Mouse (Mus musculus) right cerebral cortex, adult 18-20 months (tissue): ENCODE data around the gene Grip1.
"Not testable (repeated sequence)": the region's sequence is repeated elsewhere in the genome, so short reads cannot be mapped to it uniquely, and the experiment has no call there.

Source experiments
- DNase-seq: peaks from one replicate; pipeline ENCODE4 v3.0.0; 2022; ENCODE audit warnings: mixed read lengths

Grip1 gene

DNA sequence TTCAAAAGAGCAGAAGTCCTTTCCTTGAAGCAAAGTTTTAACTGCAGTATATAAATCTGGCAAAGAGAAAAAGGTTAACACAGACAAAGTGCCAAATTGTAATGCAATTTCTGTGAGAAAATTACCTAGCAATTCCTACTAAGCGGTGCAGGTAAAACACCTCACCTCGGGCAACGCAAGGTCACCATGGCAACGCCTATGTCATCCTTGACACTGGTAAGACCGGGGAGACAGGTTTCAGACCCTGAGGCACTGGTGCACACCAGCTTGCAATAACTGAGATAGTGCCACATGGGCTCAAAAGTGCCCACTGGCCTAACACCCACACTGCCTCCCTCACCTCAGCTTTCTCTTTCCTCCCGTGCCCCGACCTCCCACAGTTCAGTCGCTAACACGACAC is 641.5 kb downstream of the Grip1 start:
- DNase-seq, result no peak

DNA sequence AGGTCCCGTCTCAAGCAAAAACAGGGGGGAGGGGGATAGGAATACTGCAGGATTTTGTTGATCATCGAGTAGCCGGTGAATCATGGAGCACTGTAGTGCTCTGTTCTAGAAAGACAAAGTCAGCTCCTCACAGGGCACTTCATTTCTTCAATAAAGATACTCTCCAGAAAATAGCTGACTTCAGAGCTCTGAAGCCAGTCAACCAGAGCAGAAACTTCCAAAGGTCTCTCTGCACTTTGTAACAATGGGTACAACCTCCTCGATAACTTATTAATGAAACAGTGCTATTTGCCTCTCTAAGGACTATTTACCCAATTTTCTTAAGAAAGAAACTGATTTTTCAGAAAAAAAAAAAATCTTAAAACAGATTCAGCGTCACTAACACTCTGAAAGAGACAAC is 642.1 kb downstream of the Grip1 start:
- DNase-seq, result no peak

DNA sequence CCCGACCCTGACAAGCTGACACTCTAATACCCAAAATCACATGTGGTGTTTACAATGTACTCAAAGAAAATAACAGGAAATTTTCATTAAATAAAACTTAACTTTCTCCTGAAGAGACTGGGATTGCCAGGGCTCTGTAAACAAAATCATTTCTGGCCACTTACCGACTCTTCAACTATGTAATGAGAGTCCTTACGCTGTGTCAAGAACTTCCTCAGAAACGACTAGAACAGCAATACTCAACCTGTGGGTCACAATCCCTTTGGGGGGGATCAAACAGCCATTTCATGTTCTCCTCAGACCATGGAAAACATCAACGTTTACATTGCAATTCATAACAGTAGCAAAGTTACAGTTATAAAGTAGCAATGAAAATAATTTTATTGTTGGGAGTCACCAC is 643.9 kb downstream of the Grip1 start:
- DNase-seq, result no peak

DNA sequence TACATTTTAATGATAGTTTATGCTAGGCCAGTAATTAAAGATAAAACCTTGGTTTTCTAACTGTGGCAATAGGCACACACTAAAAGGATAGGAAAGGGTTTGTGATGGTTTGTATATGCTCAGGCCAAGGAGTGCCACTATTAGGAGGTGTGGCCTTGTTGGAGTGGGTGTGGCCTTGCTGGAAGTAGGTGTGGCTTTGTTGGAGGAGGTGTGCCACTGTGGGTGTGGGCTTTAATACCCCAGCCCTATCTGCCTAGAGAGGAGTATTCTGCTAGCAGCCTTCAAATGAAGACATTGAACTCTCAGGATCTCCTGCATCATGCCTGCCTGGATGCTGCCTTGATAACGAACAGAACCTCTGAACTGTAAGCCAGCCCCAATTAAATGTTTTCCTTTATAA is 647.2 kb downstream of the Grip1 start:
- no peak for DNase-seq

DNA sequence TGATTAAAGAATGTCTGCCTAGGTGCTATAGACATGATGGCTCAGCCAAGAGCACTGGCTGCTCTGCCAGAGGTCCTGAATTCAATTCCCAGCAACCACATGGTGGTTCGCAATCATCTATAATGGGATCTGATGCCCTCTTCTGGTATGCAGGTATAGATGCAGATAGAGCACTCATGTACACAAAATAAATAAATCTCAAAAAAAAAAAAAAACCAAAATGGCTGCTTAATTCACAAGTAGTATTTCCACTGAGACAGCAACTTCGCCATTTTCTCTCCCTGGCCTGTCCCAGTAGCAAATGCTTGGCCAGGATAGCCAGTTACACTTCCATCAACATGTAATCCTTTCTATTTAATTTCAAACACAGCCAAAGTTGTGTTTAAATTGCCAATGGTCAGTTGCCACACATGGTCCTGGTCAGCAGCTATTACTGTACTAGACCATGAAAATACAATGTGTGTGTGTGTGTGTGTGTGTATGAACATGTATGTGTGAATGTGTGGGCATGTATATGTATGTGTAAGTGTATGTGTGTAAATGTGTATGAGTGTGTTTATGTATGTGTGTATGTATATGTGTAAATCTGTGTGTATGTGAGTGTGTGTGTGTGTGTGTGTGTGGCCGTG is 658.2 kb downstream of the Grip1 start:
- no peak for DNase-seq

DNA sequence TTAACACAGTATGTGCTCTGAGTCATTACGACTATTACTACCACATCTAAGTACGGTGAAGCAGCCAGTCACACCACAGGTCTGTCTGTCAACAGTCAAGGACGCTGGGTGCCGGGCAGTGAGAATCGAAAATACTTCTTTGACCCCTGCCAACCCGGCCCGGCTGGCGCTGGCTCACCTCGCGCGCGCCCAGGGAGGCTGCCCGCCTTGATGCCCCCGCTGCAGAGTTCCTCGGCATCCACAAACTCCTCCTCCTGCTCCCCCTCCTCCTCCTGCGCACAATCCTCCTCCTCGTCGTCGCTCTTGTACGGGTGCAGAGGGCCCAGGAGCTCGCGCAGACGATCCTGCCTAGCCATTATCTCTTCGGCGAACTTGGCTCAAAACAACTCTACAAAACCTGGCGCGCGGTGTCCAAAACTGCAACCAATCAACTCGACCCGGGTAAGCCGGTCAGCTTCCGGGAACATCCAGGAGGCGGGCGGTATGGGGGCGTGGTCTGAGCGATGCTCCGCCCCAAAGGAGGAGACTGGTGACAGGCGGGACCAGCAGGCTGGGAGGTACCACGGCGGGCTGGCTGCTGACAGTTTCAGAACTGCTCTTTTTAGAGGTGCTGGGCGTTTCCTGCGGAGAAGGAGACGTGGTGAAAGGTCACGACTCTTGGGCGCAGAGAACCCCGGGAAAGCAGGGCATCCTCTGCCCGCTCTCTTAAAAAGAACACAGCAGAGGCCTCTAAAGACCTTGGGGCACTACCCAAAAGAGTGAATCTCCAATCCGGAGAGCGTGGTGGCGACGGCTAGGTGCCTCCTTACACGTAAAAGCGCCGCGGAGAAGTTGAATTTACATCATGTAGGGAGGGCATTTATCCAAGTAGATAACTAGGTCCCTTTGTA is 659.1 kb downstream of the Grip1 start, which contains the start of gene Helb:
Helb (minus strand) TSS at position 481 of the 890 bp plus-strand sequence.
- peak; percentile 95 for DNase-seq

DNA sequence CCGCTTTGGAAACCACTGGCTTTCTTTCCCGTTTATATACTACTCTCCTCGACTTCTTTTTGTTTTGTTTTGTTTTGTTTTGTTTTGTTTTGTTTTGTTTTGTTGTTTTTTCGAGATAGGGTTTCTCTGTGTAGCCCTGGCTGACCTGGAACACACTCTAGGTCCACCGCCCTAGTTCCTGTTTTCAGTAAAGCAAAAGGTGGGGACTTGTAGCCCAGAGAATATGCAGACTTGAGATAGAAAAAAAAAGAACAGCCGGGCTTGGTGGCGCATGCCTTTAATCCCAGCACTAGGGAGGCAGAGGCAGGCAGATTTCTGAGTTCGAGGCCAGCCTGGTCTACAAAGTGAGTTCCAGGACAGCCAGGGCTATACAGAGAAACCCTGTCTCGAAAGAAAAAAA is 659.9 kb downstream of the Grip1 start:
- DNase-seq, result not testable (repeated sequence)

DNA sequence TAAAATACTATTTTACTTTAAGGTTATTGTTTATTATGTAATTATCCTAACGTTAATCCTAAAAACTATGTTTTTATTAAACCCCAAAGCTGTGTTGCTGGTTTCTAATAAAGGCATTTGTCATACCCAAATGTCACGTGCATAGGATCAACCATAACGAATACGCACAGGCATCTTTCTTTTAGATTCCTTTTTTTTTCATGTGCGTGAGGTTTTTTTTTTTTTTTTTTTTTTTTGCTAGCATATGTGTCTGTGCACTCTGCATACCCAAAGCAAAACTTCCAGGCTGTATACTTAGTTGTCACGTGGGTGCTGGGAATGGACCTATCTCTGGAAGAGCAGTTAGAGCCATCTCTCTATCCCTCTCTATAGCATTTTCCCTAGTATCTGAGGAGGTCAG is 660.4 kb downstream of the Grip1 start:
- no peak for DNase-seq

DNA sequence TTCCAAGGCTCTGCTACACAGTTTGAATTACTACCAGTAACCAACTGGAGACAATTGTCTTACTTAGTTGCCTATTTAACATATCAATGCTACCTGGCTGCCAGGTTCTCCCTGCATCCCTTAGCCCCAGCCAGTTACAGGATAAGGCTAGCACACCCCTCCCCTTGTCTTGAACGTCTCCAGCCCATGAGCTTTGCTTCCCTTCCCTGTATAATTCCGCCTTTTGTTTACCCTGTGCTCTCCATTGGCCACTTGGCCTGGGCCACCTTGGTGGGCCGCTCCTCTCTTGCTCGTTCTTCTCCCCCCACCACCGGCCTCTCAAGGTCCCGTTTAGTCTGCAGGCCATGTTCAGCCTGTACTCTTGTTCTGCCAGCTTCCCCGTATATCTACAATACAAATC is 660.9 kb downstream of the Grip1 start:
- DNase-seq, result no peak

DNA sequence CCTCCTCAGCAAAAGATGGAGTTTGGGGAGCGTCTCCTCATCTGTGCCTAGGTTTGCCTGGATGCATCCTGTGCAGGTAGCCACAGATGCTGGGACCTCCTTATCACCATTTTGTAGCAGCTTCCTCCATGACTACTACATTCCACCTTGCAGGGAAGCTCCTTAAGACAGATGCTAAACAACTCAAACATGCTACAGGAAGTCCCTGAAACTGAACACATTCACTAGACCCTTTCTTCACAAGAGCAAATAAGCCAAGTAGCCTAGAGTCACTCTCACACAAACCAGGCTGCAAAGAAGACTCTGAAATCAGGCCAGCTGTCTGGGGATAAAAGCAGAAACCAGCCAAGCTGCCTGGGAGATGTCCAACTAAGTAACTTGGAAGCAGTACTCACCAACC is 661.6 kb downstream of the Grip1 start:
- DNase-seq, result no peak

DNA sequence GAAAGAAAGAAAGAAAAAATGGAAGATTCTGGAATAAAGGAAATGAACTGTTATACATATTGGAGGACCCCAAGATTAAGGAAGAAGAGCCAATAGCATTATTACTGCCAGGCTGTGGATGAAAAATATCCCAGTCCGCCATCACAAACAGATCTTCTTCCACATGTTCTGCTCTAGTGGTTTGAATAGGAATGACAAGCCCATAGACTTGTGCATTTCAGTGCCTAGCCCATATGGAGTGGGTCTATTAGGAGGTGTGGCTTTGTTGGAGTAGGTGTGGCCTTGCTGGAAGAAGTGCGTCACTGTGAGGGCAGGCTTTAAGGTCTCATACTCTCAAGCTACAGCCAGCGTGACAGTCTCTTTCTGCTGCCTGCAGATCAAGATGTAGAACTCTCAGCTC is 670.1 kb downstream of the Grip1 start:
- DNase-seq, result no peak

DNA sequence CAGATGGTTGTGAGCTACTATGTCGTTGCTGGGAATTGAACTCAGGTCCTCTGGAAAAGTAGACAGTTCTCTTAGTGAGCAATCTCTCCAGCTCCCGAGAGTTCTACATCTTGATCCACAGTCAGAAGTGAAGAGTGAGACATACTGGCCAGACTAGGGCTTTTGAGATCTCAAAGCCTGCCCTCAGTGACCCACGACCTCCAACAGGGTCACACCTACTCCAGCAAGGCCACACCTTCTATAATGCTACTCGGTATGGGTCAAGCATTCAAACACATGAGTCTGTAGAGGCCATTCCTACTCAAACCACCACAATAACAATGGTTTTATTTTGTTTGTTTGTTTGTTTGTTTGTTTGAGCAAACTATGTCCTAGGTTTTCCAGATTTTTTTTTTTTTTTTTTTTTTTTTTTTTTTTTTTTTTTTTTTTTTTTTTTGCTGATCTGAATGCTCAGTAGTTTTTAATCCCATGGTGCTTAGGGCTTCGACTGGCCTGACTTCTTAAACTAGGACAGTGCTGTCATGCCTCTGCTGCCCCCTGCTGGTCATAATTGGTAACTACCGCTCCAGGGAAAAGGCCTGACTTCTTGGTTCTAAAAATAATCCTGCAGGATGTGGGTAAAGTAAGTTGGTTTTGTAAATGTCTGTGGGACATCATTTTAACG is 671.3 kb downstream of the Grip1 start:
- DNase-seq, result peak; percentile 81

DNA sequence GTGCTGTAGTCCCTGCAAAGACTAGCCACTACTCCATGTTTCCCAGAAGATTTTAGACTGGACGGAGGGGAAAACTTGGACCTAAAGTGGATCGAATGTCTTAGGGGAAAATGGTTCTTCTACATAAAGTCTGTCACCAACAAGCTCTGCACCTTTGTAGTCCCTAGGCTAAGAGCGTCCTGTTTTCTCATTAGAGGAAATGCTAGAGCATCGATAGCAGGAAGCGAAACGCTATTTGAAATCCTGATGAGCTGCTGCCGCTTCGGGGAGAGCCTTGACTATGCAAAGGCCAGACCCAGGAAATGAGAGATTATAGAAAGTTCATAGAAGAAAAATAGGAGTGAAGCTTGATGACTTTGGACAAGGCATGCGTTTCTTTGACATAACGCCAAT is 671.8 kb downstream of the Grip1 start:
- no peak for DNase-seq

DNA sequence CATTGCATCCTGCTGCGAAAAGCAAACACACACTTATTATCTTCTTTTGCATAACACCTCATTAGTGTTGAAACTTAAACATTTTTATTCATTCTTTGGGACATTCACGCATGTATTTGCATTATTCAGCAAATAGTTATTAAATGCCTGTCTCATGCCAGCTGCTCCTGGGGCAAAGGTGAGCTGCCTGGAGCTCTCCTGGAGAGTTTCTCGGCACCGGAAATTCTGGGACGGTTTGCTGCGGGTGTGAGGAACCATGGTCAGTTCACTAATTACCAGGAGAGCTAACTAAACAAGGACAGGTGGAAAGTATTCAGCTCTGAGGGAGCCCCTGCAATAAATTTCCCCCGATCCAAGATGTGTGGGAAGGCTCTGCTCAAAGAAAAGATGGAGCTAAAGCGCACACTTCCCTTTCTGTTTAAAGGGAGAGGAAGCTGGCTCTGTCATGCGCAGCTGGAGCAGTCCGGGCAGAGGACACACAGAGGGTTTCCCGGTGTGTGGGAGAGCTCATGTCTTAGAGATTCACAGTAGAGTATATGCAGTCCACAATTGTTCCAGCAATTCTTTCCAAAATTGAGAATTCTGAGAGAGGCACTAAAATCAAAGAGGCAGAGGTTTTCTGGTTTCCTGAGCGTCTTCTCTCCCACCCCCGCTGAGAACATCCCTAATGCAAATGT is 675.1 kb downstream of the Grip1 start:
- no peak for DNase-seq

DNA sequence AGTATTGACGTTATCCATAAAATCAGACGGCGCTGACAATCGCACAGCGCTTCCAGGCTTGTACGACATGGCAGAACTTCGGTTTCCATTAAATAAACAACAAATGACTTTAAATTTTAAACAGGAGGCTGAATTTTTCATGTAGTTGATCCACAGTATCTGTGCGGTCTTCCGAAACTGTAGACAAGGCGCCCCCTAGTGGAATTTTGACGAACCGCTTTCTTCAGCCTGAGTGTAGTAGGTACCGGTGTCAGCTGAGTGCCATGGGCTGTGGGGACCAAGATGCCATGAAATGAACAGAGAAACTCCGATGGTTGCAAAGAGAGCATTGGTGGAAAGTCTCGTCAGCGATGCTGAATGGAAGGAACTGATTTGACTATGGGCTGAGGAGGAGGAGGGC is 677.0 kb downstream of the Grip1 start:
- peak; percentile 40 for DNase-seq

DNA sequence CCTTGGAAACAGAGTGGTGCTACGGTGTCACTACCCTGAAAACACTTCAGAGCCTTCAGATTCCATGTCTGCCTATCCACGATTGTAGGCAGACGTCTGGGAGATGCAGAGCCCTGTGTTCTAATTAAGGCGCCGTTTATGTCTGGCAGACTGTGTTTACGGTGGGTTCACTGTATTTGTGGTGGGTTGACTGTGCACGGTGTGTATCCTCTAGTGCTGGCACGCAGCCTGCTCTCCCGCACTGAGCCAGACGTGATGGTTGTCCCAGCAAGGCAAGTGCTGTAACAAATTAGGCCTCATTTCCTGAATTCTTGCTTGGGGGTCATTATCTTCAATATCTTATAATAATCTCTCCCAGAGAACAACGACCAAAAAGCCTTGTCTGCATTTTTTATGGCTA is 680.1 kb downstream of the Grip1 start:
- no peak for DNase-seq

DNA sequence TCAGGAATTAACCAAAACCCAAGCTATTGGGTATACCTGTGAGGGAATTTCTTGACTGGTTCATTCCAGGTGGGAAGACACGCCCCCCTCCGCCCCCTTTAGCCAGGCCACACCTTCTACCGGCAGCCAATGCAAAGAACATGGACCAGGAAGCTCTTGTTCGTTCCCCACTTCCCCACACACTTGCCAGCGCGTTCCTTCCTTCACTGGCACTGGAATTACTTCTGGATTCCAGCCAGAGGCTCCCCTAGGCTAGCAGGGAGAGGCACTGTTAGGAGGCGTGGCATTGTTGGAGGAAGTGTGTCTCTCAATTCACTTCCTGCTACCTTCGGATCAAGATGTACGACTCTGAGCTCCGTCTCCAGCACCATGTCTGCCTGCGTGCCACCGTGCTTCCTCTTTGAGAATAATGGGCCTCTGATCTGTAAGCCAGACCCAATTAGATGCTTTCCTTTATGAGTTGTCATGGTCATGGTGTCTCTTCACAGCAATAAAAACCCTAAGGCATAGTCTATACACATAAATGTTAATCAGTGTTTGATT is 682.5 kb downstream of the Grip1 start:
- DNase-seq, result no peak
